Mouse (Mus musculus): ENCODE measurements around the gene Pgbd5. TPM values are rescaled to one million over a fixed set of nuclear protein-coding genes. Genes with fewer than 3 reads are reported as not detected.

The Pgbd5 gene
- total and polyA plus RNA-seq, 2 experiments from 2014 or later: 13.5 to 77.0 TPM

DNA sequence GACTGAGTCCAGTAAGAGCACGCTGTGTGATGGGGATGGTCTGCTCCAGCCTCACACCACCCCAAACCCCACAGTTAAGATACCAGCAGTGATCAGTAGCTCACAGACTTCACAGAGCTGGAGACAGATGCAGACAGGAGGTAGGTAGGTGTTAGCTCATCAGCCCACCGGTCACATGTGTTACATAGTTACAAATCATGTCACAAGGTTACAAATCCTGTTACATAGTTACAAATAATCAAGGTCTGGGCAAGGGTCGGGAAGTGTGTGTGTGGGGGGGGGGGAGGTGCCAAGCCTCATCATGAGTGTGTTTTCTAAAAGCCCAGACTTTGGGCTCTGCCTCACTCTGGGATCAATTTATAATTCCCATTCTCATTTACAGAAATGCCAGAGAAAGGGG lies 78.5 kb downstream of the Pgbd5 start:
- no peak overlapping the region for H3K27ac ChIP-seq (ENCODE audit: low read depth, low read length)
- no peaks in the 10 kb centered on the region for H3K9me3 ChIP-seq (ENCODE audit: low read length)
- H3K9ac ChIP-seq (replicated peaks; ENCODE audit: low read length, poor library complexity, severe bottlenecking): no peak overlapping the region
- H3K27me3 ChIP-seq (ENCODE audit: insufficient read depth, low read length): no peaks in the 10 kb centered on the region
- no peak overlapping the region for H3K4me3 ChIP-seq (ENCODE audit: low read depth, low read length)
- no peak for TF ChIP-seq CTCF (IDR thresholded peaks at IDR 0.05)
- H3K36me3 ChIP-seq (ENCODE audit: insufficient read depth, low read length): no peaks in the 10 kb centered on the region
- DNase-seq (ENCODE audit: low spot score) (no peak), ATAC-seq (ENCODE audit: low FRiP score) (no peak)
- 78% methylated on average over 3 of the region's 3 CpGs for WGBS
- H3K4me1 ChIP-seq (ENCODE audit: insufficient read depth, low read length): no peaks in the 10 kb centered on the region
- H3K4me2 ChIP-seq (ENCODE audit: low read depth, low read length, poor library complexity, severe bottlenecking): no peak overlapping the region

GRCm38 (mm10) chr8:124351636-124352035 lies 87.8 kb downstream of the Pgbd5 start:
- TF ChIP-seq CTCF (IDR thresholded peaks at IDR 0.05): peak; percentile 58
- no peak for ATAC-seq (ENCODE audit: low FRiP score)
- no peak for DNase-seq (ENCODE audit: low spot score)
- Histone ChIP-seq H3K4me2 (ENCODE audit: low read depth, low read length, poor library complexity, severe bottlenecking) (no peak overlapping the region), H3K9ac (replicated peaks; ENCODE audit: low read length, poor library complexity, severe bottlenecking) (no peak overlapping the region), H3K27me3 (ENCODE audit: insufficient read depth, low read length) (no peaks in the 10 kb centered on the region), H3K9me3 (ENCODE audit: low read length) (no peaks in the 10 kb centered on the region), H3K4me3 (ENCODE audit: low read depth, low read length) (no peak overlapping the region), H3K36me3 (ENCODE audit: insufficient read depth, low read length) (no peaks in the 10 kb centered on the region), H3K27ac (ENCODE audit: low read depth, low read length) (no peak overlapping the region), H3K4me1 (ENCODE audit: insufficient read depth, low read length) (no peaks in the 10 kb centered on the region)
- 61% methylated on average over 5 of the region's 5 CpGs for WGBS

DNA sequence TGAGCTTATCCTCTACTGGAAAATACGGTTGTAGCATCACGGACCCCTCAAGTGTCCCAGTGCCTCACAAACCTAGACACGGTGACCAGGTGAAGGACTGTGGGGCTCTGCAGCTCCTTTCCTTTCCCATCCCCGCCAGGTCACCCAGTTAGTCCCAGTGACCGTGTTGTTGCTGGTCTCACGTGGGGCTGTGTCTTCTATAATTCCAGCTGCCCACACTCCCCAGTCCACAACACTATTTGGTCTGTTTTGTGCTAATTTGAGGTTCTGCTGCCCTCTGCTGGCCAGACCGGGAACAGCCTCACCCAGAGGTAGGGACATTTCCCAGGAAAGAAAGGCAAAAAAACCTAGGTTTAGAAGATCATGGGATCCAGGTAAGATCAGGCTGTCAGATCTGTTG lies 89.8 kb downstream of the Pgbd5 start:
- Histone ChIP-seq H3K4me2 (ENCODE audit: low read depth, low read length, poor library complexity, severe bottlenecking) (peak overlapping the region; percentile 15; the same call in 1 of the 2 replicates), H3K9ac (replicated peaks; ENCODE audit: low read length, poor library complexity, severe bottlenecking) (no peak overlapping the region; the same call in 1 of the 2 replicates), H3K27me3 (ENCODE audit: insufficient read depth, low read length) (no peaks in the 10 kb centered on the region), H3K9me3 (ENCODE audit: low read length) (no peaks in the 10 kb centered on the region), H3K4me1 (ENCODE audit: insufficient read depth, low read length) (no peaks in the 10 kb centered on the region), H3K36me3 (ENCODE audit: insufficient read depth, low read length) (peaks cover 6% of the 10 kb centered on the region), H3K27ac (ENCODE audit: low read depth, low read length) (no peak overlapping the region), H3K4me3 (ENCODE audit: low read depth, low read length) (no peak overlapping the region)
- 40% methylated on average over 7 of the region's 7 CpGs for WGBS
- ATAC-seq (ENCODE audit: low FRiP score): no peak
- peak; percentile 99 for TF ChIP-seq CTCF (IDR thresholded peaks at IDR 0.05)
- DNase-seq (ENCODE audit: low spot score): peak; percentile 72

- ATAC-seq (ENCODE audit: low FRiP score): no peak
Observed at GRCm38 (mm10) chr8:124348087-124348486, 91.4 kb downstream of the Pgbd5 start.

GRCm38 (mm10) chr8:124346852-124347523 lies 92.5 kb downstream of the Pgbd5 start:
- peak; percentile 74 for DNase-seq (ENCODE audit: low spot score)
- H3K36me3 ChIP-seq (ENCODE audit: insufficient read depth, low read length): peaks cover 29% of the 10 kb centered on the region
- no peaks in the 10 kb centered on the region for H3K27me3 ChIP-seq (ENCODE audit: insufficient read depth, low read length)
- H3K27ac ChIP-seq (ENCODE audit: low read depth, low read length): no peak overlapping the region
- no peaks in the 10 kb centered on the region for H3K4me1 ChIP-seq (ENCODE audit: insufficient read depth, low read length)
- WGBS: 47% methylated on average over 19 of the region's 19 CpGs
- peak; percentile 98 for TF ChIP-seq CTCF (IDR thresholded peaks at IDR 0.05)
- 0 out of 2 replicates have a peak, but pooled peaks have one; percentile 63 for ATAC-seq (ENCODE audit: low FRiP score)
- H3K4me3 ChIP-seq (ENCODE audit: low read depth, low read length): no peak overlapping the region
- no peaks in the 10 kb centered on the region for H3K9me3 ChIP-seq (ENCODE audit: low read length)
- no peak overlapping the region for H3K4me2 ChIP-seq (ENCODE audit: low read depth, low read length, poor library complexity, severe bottlenecking)
- H3K9ac ChIP-seq (replicated peaks; ENCODE audit: low read length, poor library complexity, severe bottlenecking): no peak overlapping the region

More at GRCm38 (mm10) chr8:124348087-124348486, 91.4 kb downstream of the Pgbd5 start:
- Histone ChIP-seq H3K4me1 (ENCODE audit: insufficient read depth, low read length) (no peaks in the 10 kb centered on the region), H3K36me3 (ENCODE audit: insufficient read depth, low read length) (peaks cover 21% of the 10 kb centered on the region), H3K4me2 (ENCODE audit: low read depth, low read length, poor library complexity, severe bottlenecking) (no peak overlapping the region), H3K27ac (ENCODE audit: low read depth, low read length) (no peak overlapping the region), H3K27me3 (ENCODE audit: insufficient read depth, low read length) (no peaks in the 10 kb centered on the region), H3K4me3 (ENCODE audit: low read depth, low read length) (no peak overlapping the region), H3K9ac (replicated peaks; ENCODE audit: low read length, poor library complexity, severe bottlenecking) (no peak overlapping the region), H3K9me3 (ENCODE audit: low read length) (no peaks in the 10 kb centered on the region)
- WGBS: 55% methylated on average over 1 of the region's 1 CpGs
- no peak for DNase-seq (ENCODE audit: low spot score)
- no peak for TF ChIP-seq CTCF (IDR thresholded peaks at IDR 0.05)

DNA sequence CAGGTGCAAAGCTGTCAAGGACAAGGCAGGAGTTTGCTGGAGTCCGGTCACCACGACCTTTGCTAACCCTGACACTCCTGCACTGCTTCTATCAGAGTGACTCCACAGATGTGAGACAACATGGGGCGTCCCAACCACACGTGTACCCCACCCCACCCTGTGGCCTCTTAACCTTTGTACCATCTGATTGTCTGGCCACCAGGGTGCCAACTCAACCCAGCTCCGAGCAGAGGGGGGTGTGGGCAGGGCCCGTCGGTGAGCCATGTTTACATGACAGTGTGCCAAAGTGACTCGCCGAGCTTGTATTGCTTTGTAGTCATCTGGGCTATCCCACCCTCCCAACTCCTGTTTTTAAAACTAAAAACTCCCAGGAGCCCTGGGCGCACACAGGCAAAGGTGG lies 94.4 kb downstream of the Pgbd5 start:
- Histone ChIP-seq H3K4me2 (ENCODE audit: low read depth, low read length, poor library complexity, severe bottlenecking) (no peak overlapping the region), H3K27ac (ENCODE audit: low read depth, low read length) (no peak overlapping the region), H3K9ac (replicated peaks; ENCODE audit: low read length, poor library complexity, severe bottlenecking) (no peak overlapping the region), H3K36me3 (ENCODE audit: insufficient read depth, low read length) (peaks cover 44% of the 10 kb centered on the region), H3K4me1 (ENCODE audit: insufficient read depth, low read length) (no peaks in the 10 kb centered on the region; the same call in 1 of the 2 replicates), H3K27me3 (ENCODE audit: insufficient read depth, low read length) (no peaks in the 10 kb centered on the region), H3K4me3 (ENCODE audit: low read depth, low read length) (no peak overlapping the region), H3K9me3 (ENCODE audit: low read length) (no peaks in the 10 kb centered on the region)
- TF ChIP-seq CTCF (IDR thresholded peaks at IDR 0.05): no peak
- no peak for DNase-seq (ENCODE audit: low spot score)
- WGBS: 85% methylated on average over 10 of the region's 10 CpGs
- ATAC-seq (ENCODE audit: low FRiP score): no peak
